Mouse (Mus musculus) MEL (cell line): ENCODE measurements around the gene Sp9. TPM values are rescaled to one million over a fixed set of nuclear protein-coding genes. Genes with fewer than 3 reads are reported as not detected.

Source experiments
- DNase-seq: peaks from one replicate; pipeline ENCODE4 v3.0.0; 2011; ENCODE audit warnings: low read depth, low spot score
- H3K27ac ChIP-seq: 2 replicates; pipeline ENCODE4 v1.5.1; 2012; ENCODE audit warnings: low read depth, mild to moderate bottlenecking, control low read depth, low read length, moderate library complexity; ENCODE audit not compliant: control insufficient read depth
- H3K27me3 ChIP-seq, 2 experiments: fragments of 150-350 bp in 1 of 2; sonication (generic) in 1 of 2; 2 replicates each; pipeline ENCODE4 v1.6.1; 2012; ENCODE audit warnings: low read length in 2 of 2, mild to moderate bottlenecking in 2 of 2, improper control_type of control experiment in 1 of 2, moderate library complexity in 1 of 2; ENCODE audit not compliant: insufficient read depth in 2 of 2, control insufficient read depth in 1 of 2
- H3K36me3 ChIP-seq, 2 experiments: 2 replicates each; pipeline ENCODE4 v1.6.1; 2012 to 2014; ENCODE audit warnings: low read length in 2 of 2, improper control_type of control experiment in 1 of 2, inconsistent platforms in 1 of 2, mild to moderate bottlenecking in 1 of 2; ENCODE audit not compliant: insufficient read depth in 2 of 2, control insufficient read depth in 1 of 2
- H3K4me1 ChIP-seq, 2 experiments: fragments of 150-350 bp in 1 of 2; sonication (generic) in 1 of 2; 2 replicates each; pipeline ENCODE4 v1.6.1; 2012; ENCODE audit warnings: low read length in 2 of 2, improper control_type of control experiment in 1 of 2, mild to moderate bottlenecking in 1 of 2; ENCODE audit not compliant: insufficient read depth in 2 of 2, control insufficient read depth in 1 of 2
- H3K4me3 ChIP-seq, 2 experiments: fragments of 150-350 bp in 1 of 2; sonication (generic) in 1 of 2; 2 replicates each; pipeline ENCODE4 v1.5.1; 2012; ENCODE audit warnings: low read depth in 2 of 2, low read length in 2 of 2, mild to moderate bottlenecking in 2 of 2, moderate library complexity in 2 of 2, control low read depth in 1 of 2, improper control_type of control experiment in 1 of 2; ENCODE audit not compliant: control insufficient read depth in 1 of 2, insufficient read depth in 1 of 2
- H3K79me2 ChIP-seq: 2 replicates; pipeline ENCODE4 v1.6.1; 2012; ENCODE audit warnings: mild to moderate bottlenecking, low read length, moderate library complexity; ENCODE audit not compliant: control insufficient read depth, poor library complexity, insufficient read depth
- H3K9ac ChIP-seq: 2 replicates; pipeline ENCODE4 v1.6.1; 2012; ENCODE audit warnings: low read depth, mild to moderate bottlenecking, control low read depth, low read length, moderate library complexity; ENCODE audit not compliant: control insufficient read depth, poor library complexity, severe bottlenecking
- H3K9me3 ChIP-seq: fragments of 150-350 bp; sonication (generic); replicated peaks from 2 replicates; pipeline ENCODE4 v1.6.1; 2012; ENCODE audit warnings: mild to moderate bottlenecking, low read length, improper control_type of control experiment, moderate library complexity; ENCODE audit not compliant: insufficient read depth
- ELF1 ChIP-seq: IDR thresholded peaks from 2 replicates; pipeline ENCODE4 v1.6.1; 2014; ENCODE audit warnings: low read depth, mild to moderate bottlenecking, inconsistent platforms, low read length, improper control_type of control experiment, moderate library complexity
- EP300 ChIP-seq, 2 experiments: IDR thresholded peaks; 2 replicates each; pipeline ENCODE4 v1.6.1; 2011; ENCODE audit warnings: improper control_type of control experiment in 2 of 2, low read length in 2 of 2, low read depth in 1 of 2, mild to moderate bottlenecking in 1 of 2
- ETS1 ChIP-seq: IDR thresholded peaks from 2 replicates; pipeline ENCODE4 v1.6.1; 2012; ENCODE audit warnings: low read depth, mild to moderate bottlenecking, inconsistent platforms, low read length, improper control_type of control experiment, moderate library complexity
- GABPA ChIP-seq: IDR thresholded peaks from 2 replicates; pipeline ENCODE4 v1.6.1; 2012; ENCODE audit warnings: low read depth, mild to moderate bottlenecking, inconsistent platforms, low read length, improper control_type of control experiment, moderate library complexity
- GATA1 ChIP-seq: IDR thresholded peaks from 2 replicates; pipeline ENCODE4 v1.6.1; 2011; ENCODE audit warnings: low read depth, low read length, improper control_type of control experiment
- HCFC1 ChIP-seq: IDR thresholded peaks from 2 replicates; pipeline ENCODE4 v1.6.1; 2012; ENCODE audit warnings: low read depth, mild to moderate bottlenecking, inconsistent platforms, low read length, improper control_type of control experiment, moderate library complexity
- KAT2A ChIP-seq: conservative IDR thresholded peaks from 2 replicates; pipeline ENCODE4 v1.6.1; 2012; ENCODE audit warnings: low read depth, low read length, improper control_type of control experiment, inconsistent platforms
- MAFK ChIP-seq: IDR thresholded peaks from 2 replicates; pipeline ENCODE4 v1.6.1; 2011; ENCODE audit warnings: low read depth, mild to moderate bottlenecking, low read length, improper control_type of control experiment, borderline replicate concordance
- MYB ChIP-seq: IDR thresholded peaks from 2 replicates; pipeline ENCODE4 v1.6.1; 2011; ENCODE audit warnings: mild to moderate bottlenecking, low read depth, low read length, improper control_type of control experiment
- MYC ChIP-seq: IDR thresholded peaks from 2 replicates; pipeline ENCODE4 v1.6.1; 2011; ENCODE audit warnings: low read depth, mild to moderate bottlenecking, low read length, improper control_type of control experiment, moderate library complexity
- NELFE ChIP-seq: IDR thresholded peaks from 2 replicates; pipeline ENCODE4 v1.6.1; 2011; ENCODE audit warnings: low read depth, low read length, improper control_type of control experiment
- POLR2AphosphoS5 ChIP-seq: IDR thresholded peaks from 2 replicates; pipeline ENCODE4 v1.6.1; 2012; ENCODE audit warnings: low read depth, borderline replicate concordance, mild to moderate bottlenecking, inconsistent platforms, low read length, moderate library complexity, mixed read lengths
- RCOR1 ChIP-seq: IDR thresholded peaks from 2 replicates; pipeline ENCODE4 v1.6.1; 2012; ENCODE audit warnings: low read depth, mild to moderate bottlenecking, inconsistent platforms, low read length, improper control_type of control experiment
- TAL1 ChIP-seq: IDR thresholded peaks from 2 replicates; pipeline ENCODE4 v1.6.1; 2012; ENCODE audit warnings: mild to moderate bottlenecking, inconsistent platforms, low read length, moderate library complexity, mixed read lengths
- TCF12 ChIP-seq: IDR thresholded peaks from 2 replicates; pipeline ENCODE4 v1.6.1; 2014; ENCODE audit warnings: low read depth, mild to moderate bottlenecking, inconsistent platforms, low read length, improper control_type of control experiment, moderate library complexity
- UBTF ChIP-seq: IDR thresholded peaks from 2 replicates; pipeline ENCODE4 v1.6.1; 2012; ENCODE audit warnings: low read depth, mild to moderate bottlenecking, inconsistent platforms, low read length, improper control_type of control experiment, moderate library complexity, borderline replicate concordance; ENCODE audit not compliant: insufficient read depth
- USF1 ChIP-seq: IDR thresholded peaks from 2 replicates; pipeline ENCODE4 v1.6.1; 2014; ENCODE audit warnings: low read depth, mild to moderate bottlenecking, inconsistent platforms, low read length, improper control_type of control experiment, moderate library complexity
- ZMIZ1 ChIP-seq: IDR thresholded peaks from 2 replicates; pipeline ENCODE4 v1.6.1; 2012; ENCODE audit warnings: low read depth, mild to moderate bottlenecking, inconsistent platforms, low read length, improper control_type of control experiment, moderate library complexity
- ZNF384 ChIP-seq: IDR thresholded peaks from 2 replicates; pipeline ENCODE4 v1.6.1; 2012; ENCODE audit warnings: low read depth, mild to moderate bottlenecking, inconsistent platforms, low read length, improper control_type of control experiment
- polyA plus RNA-seq, 2 experiments: library from polyadenylated mRNA; stranded (reverse) in 1 of 2; unstranded in 1 of 2; fragments of >175 nt in 1 of 2; fragments of >200 nt in 1 of 2; gene quantifications; 2 replicates each; pipeline versions ENCODE4 v1.2.1 to v1.2.4; 2012; ENCODE audit warnings: low replicate concordance in 2 of 2, low read depth in 1 of 2; ENCODE audit not compliant: insufficient read length in 2 of 2, insufficient read depth in 1 of 2, missing spikeins in 1 of 2
- total RNA-seq: library from RNA; depleted of rRNA; stranded (reverse); fragments of 300-350 nt; gene quantifications from 2 replicates; pipeline ENCODE4 v1.2.3, GENCODE M21; 2012

The Sp9 gene
- total and polyA plus RNA-seq, 3 experiments: 0.03 to 0.39 TPM; not detected in 1

DNA sequence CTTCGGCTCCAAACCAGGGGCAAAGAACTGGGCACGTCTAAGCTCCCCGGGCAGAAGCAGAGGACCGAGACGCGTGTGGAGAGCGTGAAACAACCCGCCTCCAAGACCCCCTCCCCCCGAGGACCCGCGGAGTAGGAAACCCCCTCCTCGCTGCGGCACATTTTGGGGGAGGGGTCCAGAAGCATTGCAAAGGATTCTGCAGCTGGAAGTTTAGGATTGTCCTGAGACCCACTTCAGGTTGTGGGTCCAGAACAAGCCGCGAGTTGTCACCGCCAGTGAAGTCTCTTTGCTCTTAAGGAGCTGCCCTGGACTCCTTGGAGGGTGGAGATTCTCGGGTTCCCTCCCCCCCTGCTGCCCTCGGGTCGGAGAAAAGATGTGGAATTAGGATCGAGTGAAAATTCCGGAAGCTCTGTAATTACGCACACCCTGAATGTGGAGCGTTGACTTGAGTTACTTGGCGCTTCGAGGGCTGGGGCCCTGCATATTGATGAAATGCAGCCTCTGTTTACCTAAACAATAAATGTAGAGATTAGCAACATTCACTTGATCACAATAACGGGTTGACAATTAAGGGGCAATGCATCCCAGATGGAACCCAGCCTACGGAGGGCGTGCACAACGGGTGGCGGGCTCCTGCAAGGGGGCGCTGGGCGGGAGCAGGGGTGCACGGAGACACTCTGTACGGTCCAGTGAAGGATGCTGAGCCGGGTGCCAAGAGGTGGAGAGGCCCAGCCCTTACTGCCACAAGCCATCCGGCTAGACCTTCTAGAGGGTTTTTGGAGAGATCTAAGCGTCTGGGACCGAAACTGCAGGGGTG, 7.7 kb upstream of the Sp9 start:
- DNase-seq: no peak
- Histone ChIP-seq H3K9ac (no peak overlapping the region), H3K4me3 (no peak overlapping the region), H3K79me2 (no peaks in the 10 kb centered on the region), H3K27me3 (no peaks in the 10 kb centered on the region), H3K4me1 (peaks cover 0 to 2% of the 10 kb centered on the region in 2 experiments; a peak in 1 of 4 replicates), H3K9me3 (no peaks in the 10 kb centered on the region), H3K36me3 (no peaks in the 10 kb centered on the region), H3K27ac (no peak overlapping the region)
- TF ChIP-seq TCF12 (no peak), ZNF384 (no peak), ETS1 (no peak), GATA1 (no peak), TAL1 (no peak), MAFK (no peak), USF1 (no peak), ZMIZ1 (no peak), POLR2AphosphoS5 (no peak), KAT2A (no peak), HCFC1 (no peak), NELFE (no peak), ELF1 (no peak), GABPA (no peak), MYC (no peak), EP300 (IDR thresholded peaks at IDR 0.05; ENCODE audit: low read depth in 1 of 2, low read length in 2 of 2) (no peak), UBTF (no peak), RCOR1 (no peak), MYB (no peak)
- TF ChIP-seq, all 39 proteins: peak for 0
